Mouse (Mus musculus): ENCODE measurements around the gene Itga11.
"Not testable (repeated sequence)": the region's sequence is repeated elsewhere in the genome, so short reads cannot be mapped to it uniquely, and the experiment has no call there.

The Itga11 gene

GRCm38 (mm10) chr9:62677641-62678549 lies at the start of gene Itga11:
Gene Itga11, plus strand, starts transcription at chr9:62677826.
- no peak for DNase-seq

- DNase-seq: no peak
Observed at GRCm38 (mm10) chr9:62630631-62631240, 46.9 kb upstream of the Itga11 start.

GRCm38 (mm10) chr9:62632392-62632791 lies 45.2 kb upstream of the Itga11 start:
- no peak for DNase-seq

DNA sequence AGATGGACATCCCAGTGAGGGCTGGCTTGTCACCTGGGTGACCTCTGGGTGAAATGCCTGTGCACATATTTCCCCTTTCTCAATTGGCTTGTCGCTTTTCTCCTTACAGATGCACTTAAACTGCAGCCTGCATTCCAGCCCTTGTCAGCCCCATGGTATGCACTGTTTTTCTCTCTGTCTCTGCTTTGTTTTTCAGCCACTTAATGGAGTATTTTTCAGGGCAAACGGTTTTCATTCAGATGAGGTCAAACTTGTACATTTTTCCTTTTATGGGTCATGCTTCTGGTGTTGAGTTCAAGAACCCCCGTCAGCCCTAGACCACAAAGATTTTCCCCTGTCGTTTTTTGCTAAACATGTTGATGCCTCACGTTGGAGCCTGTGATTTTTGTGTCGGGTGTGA lies 39.6 kb upstream of the Itga11 start:
- DNase-seq: no peak

- DNase-seq: no peak
Observed at GRCm38 (mm10) chr9:62639686-62640085, 37.9 kb upstream of the Itga11 start.

- DNase-seq: no peak
Observed at GRCm38 (mm10) chr9:62640188-62640587, 37.4 kb upstream of the Itga11 start.

- no peak for DNase-seq
Observed at GRCm38 (mm10) chr9:62645716-62646400, 31.8 kb upstream of the Itga11 start.

- DNase-seq: no peak
Observed at GRCm38 (mm10) chr9:62646721-62647183, 30.9 kb upstream of the Itga11 start.

- no peak for DNase-seq
Observed at GRCm38 (mm10) chr9:62649444-62649843, 28.2 kb upstream of the Itga11 start.

GRCm38 (mm10) chr9:62650764-62651163 lies 26.9 kb upstream of the Itga11 start:
- no peak for DNase-seq

DNA sequence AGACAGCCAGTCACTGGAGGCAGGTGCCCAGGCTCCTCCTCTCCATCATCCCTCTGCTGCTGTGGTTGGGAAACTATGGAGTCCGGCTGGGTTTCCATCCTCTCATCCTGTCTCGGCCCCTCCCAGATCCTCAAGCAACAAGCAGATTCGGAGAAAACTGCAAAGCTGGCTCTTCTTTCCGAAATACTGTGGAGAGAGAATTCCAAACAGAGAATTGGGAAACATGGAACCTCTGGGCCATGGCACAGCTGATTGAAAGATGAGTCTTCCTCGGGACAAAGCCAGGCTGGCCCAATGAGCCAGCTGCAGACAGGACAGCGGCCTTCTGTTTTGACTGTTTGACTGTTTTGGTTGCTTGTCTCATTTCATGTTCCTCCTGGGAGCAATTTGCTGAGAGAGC lies 23.3 kb upstream of the Itga11 start:
- DNase-seq: no peak

- no peak for DNase-seq
Observed at GRCm38 (mm10) chr9:62658016-62658415, 19.6 kb upstream of the Itga11 start.

DNA sequence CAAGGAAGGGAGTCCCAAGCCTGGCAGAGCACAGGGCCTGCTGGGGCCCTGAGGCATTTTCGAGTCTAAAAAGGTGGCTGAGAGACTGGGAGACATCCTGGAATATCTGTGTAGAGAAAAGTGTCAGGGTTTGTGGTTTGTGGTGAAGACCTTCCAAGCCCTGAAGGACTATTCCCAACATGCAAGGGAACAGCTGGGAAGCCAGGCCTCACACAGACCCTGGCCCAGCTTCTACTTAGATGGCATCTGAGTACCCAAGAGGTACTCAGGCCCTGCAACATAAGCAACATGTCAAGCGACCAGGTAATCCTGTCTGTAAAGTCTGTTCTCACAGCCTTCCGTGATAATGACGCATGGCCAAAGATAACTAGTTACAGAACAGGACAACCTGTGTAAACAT lies 18.6 kb upstream of the Itga11 start:
- no peak for DNase-seq

DNA sequence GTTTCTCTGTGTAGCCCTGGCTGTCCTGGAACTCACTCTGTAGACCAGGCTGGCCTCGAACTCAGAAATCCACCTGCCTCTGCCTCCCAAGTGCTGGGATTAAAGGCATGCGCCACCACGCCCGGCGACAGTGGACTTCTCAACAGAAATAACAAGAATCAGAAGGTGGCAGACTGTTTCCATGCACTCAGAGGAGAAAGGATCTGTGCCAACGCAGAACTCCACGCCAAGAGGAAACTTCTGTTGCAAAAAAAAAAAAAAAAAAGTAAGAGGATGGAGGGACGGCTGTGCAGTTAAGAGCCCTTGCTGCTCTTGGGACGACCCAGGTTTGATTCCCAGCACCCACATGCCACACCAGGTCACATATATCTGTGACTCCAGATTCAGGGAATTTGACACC lies 16.7 kb upstream of the Itga11 start:
- not testable (repeated sequence) for DNase-seq

- no peak for DNase-seq
Observed at GRCm38 (mm10) chr9:62663443-62663842, 14.2 kb upstream of the Itga11 start.

GRCm38 (mm10) chr9:62664115-62664725 lies 13.4 kb upstream of the Itga11 start:
- DNase-seq: no peak

- no peak for DNase-seq
Observed at GRCm38 (mm10) chr9:62665892-62666291, 11.7 kb upstream of the Itga11 start.

DNA sequence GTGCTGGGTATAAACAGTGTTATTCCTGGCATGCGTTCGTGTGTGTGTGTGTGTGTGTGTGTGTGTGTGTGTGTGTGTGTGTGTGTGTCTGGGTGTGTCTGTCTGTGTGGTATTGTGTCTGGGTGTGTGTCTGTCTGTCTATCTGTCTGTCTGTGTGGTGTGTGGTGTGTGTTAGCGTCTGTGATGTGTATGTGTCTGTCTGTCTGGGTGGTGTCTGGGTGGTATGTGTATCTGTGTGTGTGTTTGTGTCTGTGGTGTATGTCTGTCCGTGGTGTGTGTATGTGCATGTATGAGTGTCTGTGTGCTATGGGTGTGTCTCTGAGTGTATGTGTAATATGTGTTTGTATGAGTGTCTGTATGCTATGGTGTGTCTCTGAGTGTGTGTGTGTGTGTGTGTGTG lies 9.1 kb upstream of the Itga11 start:
- DNase-seq: no peak

DNA sequence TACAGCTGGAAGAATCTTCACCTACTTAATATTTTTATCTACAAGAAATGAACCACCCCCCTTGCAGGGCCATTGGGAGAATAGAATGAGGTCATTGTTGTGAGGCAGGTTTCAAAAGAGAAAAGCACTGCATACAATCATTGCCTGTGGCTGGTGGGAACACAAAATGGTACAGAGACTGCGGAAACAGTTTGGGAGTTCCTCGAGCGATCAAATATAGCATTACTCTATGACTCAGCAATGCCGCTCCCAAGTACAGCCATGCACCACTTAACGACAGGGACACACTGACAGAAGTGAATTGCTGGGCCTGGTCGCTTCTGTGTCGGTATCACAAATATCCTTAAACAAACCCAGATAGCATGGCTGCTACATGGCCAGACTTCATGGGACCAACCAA lies 4.4 kb upstream of the Itga11 start:
- no peak for DNase-seq

GRCm38 (mm10) chr9:62675172-62675571 lies 2.5 kb upstream of the Itga11 start:
- no peak for DNase-seq

DNA sequence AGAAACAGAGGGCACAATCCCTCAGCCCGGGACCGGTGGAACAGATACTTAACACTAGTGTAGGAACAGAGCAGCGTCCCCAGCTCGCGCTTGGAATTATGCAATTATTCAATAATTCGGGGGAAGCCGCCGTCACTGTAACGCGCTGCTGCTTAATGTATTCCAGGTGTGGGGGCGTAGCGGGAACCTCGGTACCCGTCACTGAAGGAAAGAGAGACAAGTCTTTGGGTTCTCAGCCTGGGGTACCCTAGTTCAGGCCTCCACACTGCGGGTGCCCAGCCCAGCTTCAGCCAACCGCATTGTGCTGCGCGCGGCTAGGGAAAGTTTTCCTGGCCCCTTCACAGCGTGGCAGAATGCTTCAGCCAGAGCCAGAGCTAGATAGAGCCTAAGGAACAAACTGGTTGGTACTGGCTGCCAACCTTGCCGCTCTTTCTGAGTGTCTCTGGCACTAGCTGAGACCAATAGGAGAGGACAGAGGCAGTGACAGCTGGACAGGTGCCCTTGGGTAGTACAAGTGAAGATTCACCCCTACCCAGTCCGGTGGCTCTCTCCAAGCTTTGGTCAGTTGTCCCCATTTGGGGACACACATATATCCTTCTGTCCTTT lies 1.0 kb downstream of the Itga11 start:
- no peak for DNase-seq

- DNase-seq: no peak
Observed at GRCm38 (mm10) chr9:62679398-62679797, 1.8 kb downstream of the Itga11 start.

- DNase-seq: no peak
Observed at GRCm38 (mm10) chr9:62684311-62684710, 6.7 kb downstream of the Itga11 start.

All from cerebellum, adult 11-12 months (tissue).